Mouse (Mus musculus): ENCODE results near the gene Etl4.

The Etl4 gene

GRCm38 (mm10) chr2:20443671-20444440 is 534.3 kb downstream of the Etl4 start:
- no peak for DNase-seq (ENCODE audit: low spot score)

GRCm38 (mm10) chr2:20445156-20446155 is 535.9 kb downstream of the Etl4 start:
- DNase-seq (ENCODE audit: low spot score), result peak; percentile 8

GRCm38 (mm10) chr2:20446180-20446579 is 536.6 kb downstream of the Etl4 start:
- no peak for DNase-seq (ENCODE audit: low spot score)

- no peak for DNase-seq (ENCODE audit: low spot score)
Measured at GRCm38 (mm10) chr2:20450945-20451344, 541.4 kb downstream of the Etl4 start.

- no peak for DNase-seq (ENCODE audit: low spot score)
Measured at GRCm38 (mm10) chr2:20453506-20454206, 544.1 kb downstream of the Etl4 start.

- no peak for DNase-seq (ENCODE audit: low spot score)
Measured at GRCm38 (mm10) chr2:20479199-20479598, 569.6 kb downstream of the Etl4 start.

GRCm38 (mm10) chr2:20486137-20486788 is 576.7 kb downstream of the Etl4 start:
- DNase-seq (ENCODE audit: low spot score), result no peak

GRCm38 (mm10) chr2:20489090-20489489 is 579.5 kb downstream of the Etl4 start:
- DNase-seq (ENCODE audit: low spot score), result no peak

GRCm38 (mm10) chr2:20492125-20492524 is 582.5 kb downstream of the Etl4 start:
- peak; percentile 8 for DNase-seq (ENCODE audit: low spot score)

- no peak for DNase-seq (ENCODE audit: low spot score)
Measured at GRCm38 (mm10) chr2:20493806-20494205, 584.2 kb downstream of the Etl4 start.

GRCm38 (mm10) chr2:20494666-20495065 is 585.1 kb downstream of the Etl4 start:
- peak; percentile 46 for DNase-seq (ENCODE audit: low spot score)

GRCm38 (mm10) chr2:20496219-20496800 is 586.7 kb downstream of the Etl4 start:
- no peak for DNase-seq (ENCODE audit: low spot score)

GRCm38 (mm10) chr2:20507832-20508723 is 598.5 kb downstream of the Etl4 start:
- no peak for DNase-seq (ENCODE audit: low spot score)

GRCm38 (mm10) chr2:20508724-20509052 is 599.1 kb downstream of the Etl4 start:
- DNase-seq (ENCODE audit: low spot score), result no peak

- DNase-seq (ENCODE audit: low spot score), result no peak
Measured at GRCm38 (mm10) chr2:20510061-20510460, 600.5 kb downstream of the Etl4 start.

- no peak for DNase-seq (ENCODE audit: low spot score)
Measured at GRCm38 (mm10) chr2:20516270-20516865, 606.8 kb downstream of the Etl4 start.

GRCm38 (mm10) chr2:20517853-20518252 is 608.3 kb downstream of the Etl4 start:
- no peak for DNase-seq (ENCODE audit: low spot score)

- peak; percentile 33 for DNase-seq (ENCODE audit: low spot score)
Measured at GRCm38 (mm10) chr2:20518506-20518905, 608.9 kb downstream of the Etl4 start.

- peak; percentile 61 for DNase-seq (ENCODE audit: low spot score)
Measured at GRCm38 (mm10) chr2:20519447-20520098, 610.0 kb downstream of the Etl4 start.

Measured in testis, postnatal 14 days (tissue).